Mouse (Mus musculus): Measurements from ENCODE around the gene Ticam1.
A peak's percentile ranks its signal among the peaks of the same experiment; 100 is the strongest.
"Not testable (repeated sequence)": the region's sequence is repeated elsewhere in the genome, so short reads cannot be mapped to it uniquely, and the experiment has no call there.

Gene Ticam1

GRCm38 (mm10) chr17:56264020-56264419 is 12.6 kb downstream of the Ticam1 start:
- DNase-seq (ENCODE audit: low spot score): peak; percentile 71

- DNase-seq (ENCODE audit: low spot score): no peak
These were observed 13.9 kb downstream of the Ticam1 start for GRCm38 (mm10) chr17:56262645-56263094.

DNA sequence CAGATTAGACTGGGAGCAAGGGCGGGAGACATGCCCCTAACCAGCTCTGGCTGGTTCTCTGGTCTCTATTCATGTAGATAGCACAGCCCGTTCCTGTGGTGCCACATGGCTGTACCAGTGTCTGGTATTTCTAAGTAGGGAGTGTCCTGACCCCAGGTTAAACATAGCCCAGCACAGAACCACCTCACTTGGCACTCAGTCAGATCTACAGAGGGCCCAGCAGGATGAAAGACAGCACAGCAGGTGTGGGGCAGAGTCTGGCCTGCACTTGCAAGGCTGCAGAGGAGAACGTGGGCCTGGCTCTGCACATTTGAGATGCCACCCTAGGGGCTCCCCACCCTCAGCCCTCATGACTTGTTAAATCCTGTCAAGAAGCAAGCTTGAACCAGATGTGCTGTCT is 15.4 kb downstream of the Ticam1 start:
- DNase-seq (ENCODE audit: low spot score): no peak

- DNase-seq (ENCODE audit: low spot score): no peak
These were observed 17.1 kb downstream of the Ticam1 start for GRCm38 (mm10) chr17:56259301-56260037.

DNA sequence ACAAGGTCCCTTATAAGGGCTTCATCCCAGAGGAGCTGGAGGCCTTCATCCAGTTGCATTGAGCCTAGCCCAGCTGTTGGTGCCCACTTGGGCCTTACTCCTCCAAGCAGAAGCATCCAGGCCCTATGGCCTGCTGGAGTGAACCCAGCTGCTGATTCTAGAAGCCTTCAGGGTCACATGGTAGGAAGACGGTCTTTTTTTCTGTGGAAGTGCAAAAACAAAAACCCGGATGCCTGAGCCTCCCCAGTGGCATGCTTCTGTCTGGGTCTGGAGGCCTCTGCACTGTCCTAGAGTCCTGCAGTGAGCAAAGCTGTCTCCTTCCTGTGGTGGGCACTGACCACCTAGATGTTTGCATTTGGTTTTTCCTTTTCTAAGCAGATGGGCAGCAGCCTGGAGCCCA is 17.8 kb downstream of the Ticam1 start:
- not testable (repeated sequence) for DNase-seq (ENCODE audit: low spot score)

DNA sequence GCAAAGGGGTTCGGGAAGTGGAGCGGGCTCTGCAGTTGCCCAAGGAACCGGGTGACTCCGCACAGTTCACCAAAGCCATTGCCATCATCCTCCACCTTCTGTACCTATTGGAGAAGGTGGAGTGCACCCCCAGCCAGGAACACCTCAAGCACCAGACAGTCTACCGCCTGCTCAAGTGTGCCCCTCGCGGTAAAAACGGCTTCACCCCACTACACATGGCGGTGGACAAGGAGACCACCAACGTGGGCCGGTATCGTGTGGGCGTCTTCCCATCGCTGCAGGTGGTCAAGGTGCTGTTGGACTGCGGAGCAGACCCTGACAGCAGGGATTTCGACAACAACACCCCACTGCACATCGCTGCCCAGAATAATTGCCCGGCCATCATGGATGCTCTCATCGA is 18.3 kb downstream of the Ticam1 start:
- not testable (repeated sequence) for DNase-seq (ENCODE audit: low spot score)

DNA sequence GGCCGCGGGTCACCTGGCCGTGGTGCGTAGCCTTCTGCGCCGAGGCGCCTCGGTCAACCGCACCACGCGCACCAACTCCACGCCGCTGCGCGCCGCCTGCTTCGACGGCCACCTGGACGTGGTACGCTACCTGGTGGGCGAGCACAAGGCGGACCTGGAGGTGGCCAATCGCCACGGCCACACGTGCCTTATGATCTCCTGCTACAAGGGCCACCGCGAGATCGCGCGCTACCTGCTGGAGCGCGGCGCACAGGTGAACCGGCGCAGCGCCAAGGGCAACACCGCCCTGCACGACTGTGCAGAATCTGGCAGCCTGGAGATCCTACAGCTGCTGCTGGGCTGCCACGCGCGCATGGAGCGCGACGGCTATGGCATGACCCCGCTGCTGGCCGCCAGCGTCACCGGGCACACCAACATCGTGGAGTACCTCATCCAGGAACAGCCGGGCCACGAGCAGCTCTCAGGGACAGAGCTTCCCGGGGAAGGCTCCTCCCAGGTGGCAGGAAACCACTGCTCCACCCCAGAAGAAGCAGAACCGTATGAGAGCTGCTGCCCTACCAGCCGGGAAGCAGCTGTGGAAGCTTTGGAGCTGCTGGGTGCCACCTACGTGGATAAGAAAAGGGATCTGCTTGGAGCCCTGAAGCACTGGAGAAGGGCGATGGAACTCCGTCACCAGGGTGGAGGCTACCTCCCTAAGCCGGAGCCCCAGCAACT is 19.2 kb downstream of the Ticam1 start:
- DNase-seq (ENCODE audit: low spot score): no peak

- peak; percentile 83 for DNase-seq (ENCODE audit: low spot score)
These were observed 20.2 kb downstream of the Ticam1 start, which contains the start of gene Fem1a for GRCm38 (mm10) chr17:56256239-56256881. Gene Fem1a, plus strand, starts transcription at chr17:56256810.

DNA sequence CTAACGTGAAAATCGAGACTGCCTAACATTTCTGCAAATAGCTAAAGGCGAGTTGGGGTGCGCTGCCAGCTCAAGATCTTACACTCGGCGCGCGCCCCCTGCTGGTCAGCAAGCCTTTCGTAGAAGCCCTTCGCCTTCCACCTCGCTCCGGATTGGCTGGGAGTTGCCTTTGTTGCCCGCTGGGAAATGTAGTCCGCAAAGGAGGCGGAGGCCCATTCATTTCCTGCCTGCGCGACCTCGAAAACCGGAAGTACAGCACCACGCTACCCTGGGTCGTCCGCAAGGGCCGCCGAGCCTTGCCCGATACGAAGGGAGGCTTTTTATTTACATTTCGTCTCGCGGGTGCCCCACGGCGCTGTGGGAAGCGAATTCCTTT is 20.7 kb downstream of the Ticam1 start:
- peak; percentile 95 for DNase-seq (ENCODE audit: low spot score)

DNA sequence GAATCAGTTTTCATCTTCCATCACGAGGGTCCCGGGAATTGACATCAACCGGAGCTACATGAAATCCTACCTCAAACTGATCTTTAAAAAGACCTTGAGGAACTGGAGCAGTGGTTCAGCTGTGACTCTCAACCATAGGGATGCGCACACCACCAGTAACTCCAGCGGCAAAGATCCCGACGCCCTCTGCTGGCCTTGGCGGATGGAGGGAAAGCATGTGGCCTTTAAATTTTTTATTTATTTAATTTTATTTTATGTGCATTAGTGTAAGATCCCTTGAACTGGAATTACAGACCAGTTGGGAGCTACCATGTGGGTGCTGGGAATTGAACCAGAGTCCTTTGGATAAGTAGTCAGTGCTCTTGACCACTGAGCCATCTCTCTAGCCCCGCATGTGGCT is 21.2 kb downstream of the Ticam1 start:
- DNase-seq (ENCODE audit: low spot score): no peak

GRCm38 (mm10) chr17:56254695-56255094 is 21.9 kb downstream of the Ticam1 start:
- DNase-seq (ENCODE audit: low spot score): no peak

GRCm38 (mm10) chr17:56251136-56251829 is 25.3 kb downstream of the Ticam1 start:
- DNase-seq (ENCODE audit: low spot score): peak; percentile 64

GRCm38 (mm10) chr17:56245608-56246007 is 31.0 kb downstream of the Ticam1 start:
- no peak for DNase-seq (ENCODE audit: low spot score)

- DNase-seq (ENCODE audit: low spot score): peak; percentile 91
These were observed 34.8 kb downstream of the Ticam1 start for GRCm38 (mm10) chr17:56241541-56242401.

GRCm38 (mm10) chr17:56233818-56234469 is 42.6 kb downstream of the Ticam1 start:
- no peak for DNase-seq (ENCODE audit: low spot score)

- DNase-seq (ENCODE audit: low spot score): no peak
These were observed 43.2 kb downstream of the Ticam1 start for GRCm38 (mm10) chr17:56233389-56233788.

- no peak for DNase-seq (ENCODE audit: low spot score)
These were observed 46.6 kb downstream of the Ticam1 start for GRCm38 (mm10) chr17:56229943-56230342.

GRCm38 (mm10) chr17:56226566-56226965 is 50.0 kb downstream of the Ticam1 start:
- DNase-seq (ENCODE audit: low spot score): no peak

DNA sequence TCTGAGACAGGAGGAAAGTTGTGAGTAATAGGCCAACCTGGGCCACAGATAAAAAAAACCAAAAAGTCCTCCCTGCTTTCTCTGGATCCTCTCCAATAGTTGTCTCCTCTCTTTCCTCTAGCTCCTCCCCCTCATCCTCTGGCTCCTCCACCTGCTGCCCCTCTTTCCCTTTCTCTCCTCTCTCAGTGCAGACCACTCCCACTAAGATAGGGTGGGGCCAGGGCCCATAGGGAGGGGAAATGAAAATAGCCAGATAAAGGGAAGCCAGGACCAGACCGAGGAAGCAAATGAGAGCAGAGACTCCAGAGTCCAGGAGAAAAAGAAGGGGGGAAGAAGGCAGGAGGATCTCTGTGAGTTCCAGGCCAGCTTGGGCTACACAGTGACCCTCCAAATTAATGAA is 51.7 kb downstream of the Ticam1 start:
- DNase-seq (ENCODE audit: low spot score): no peak

GRCm38 (mm10) chr17:56219805-56220204 is 56.8 kb downstream of the Ticam1 start:
- no peak for DNase-seq (ENCODE audit: low spot score)
